Mouse (Mus musculus) heart, postnatal 0 days (tissue): ENCODE data around the gene Rnpep.

Experiments
- CTCF ChIP-seq: IDR thresholded peaks from 2 replicates; pipeline ENCODE4 v1.5.1; 2016; ENCODE audit warnings: antibody characterized with exemption, control low read depth, low read depth
- EP300 ChIP-seq: IDR thresholded peaks from 2 replicates; pipeline ENCODE4 v1.6.1; 2016; ENCODE audit warnings: antibody characterized with exemption, low read depth

DNA sequence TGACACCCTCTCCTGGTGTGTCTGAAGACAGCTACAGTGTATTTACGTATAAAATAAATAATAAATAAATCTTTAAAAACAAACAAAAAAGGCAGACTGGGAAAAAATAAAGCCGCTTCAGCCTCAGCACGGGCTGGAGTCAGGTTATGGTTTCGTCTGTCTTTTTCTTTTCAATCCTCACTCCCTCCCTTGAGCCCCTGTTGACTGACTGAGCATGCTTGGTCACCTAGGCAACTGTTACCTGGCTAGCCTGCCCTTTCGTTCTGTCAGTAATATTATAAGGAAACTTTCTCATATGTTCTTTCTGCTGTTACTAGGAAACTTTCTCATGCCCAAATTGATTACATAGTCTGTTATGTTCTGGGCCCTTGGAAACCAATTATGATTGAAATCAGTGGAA, 7.0 kb upstream of the Rnpep start:
- TF ChIP-seq CTCF = no peak
- TF ChIP-seq EP300 = no peak
